Mouse (Mus musculus) c-Kit-positive CD71-positive TER-119-positive erythroid progenitor cells, embryonic 14.5 days (primary cell): ENCODE measurements around the gene Sez6.
A peak's percentile ranks its signal among the peaks of the same experiment; 100 is the strongest.

Experiments
- DNase-seq: peaks from one replicate; pipeline ENCODE4 v3.0.0-alpha.2; 2013; ENCODE audit warnings: low spot score

Sez6 gene

GRCm38 (mm10) chr11:77981609-77982440 lies 51.2 kb downstream of the Sez6 start:
- DNase-seq: peak; percentile 98

- peak; percentile 98 for DNase-seq
Observed at GRCm38 (mm10) chr11:77982441-77982905, 51.9 kb downstream of the Sez6 start, which contains the start of gene Phf12. Phf12 (plus strand) TSS chr11:77982754.

GRCm38 (mm10) chr11:77983191-77983936 lies 52.8 kb downstream of the Sez6 start:
- peak; percentile 40 for DNase-seq

- DNase-seq: peak; percentile 65
Observed at GRCm38 (mm10) chr11:77983937-77984835, 53.6 kb downstream of the Sez6 start.

- DNase-seq: peak; percentile 24
Observed at GRCm38 (mm10) chr11:77984836-77985231, 54.2 kb downstream of the Sez6 start.

- DNase-seq: no peak
Observed at GRCm38 (mm10) chr11:77985541-77986065, 55.0 kb downstream of the Sez6 start.

- DNase-seq: no peak
Observed at GRCm38 (mm10) chr11:77989071-77989690, 58.6 kb downstream of the Sez6 start.

GRCm38 (mm10) chr11:77995556-77995955 lies 65.0 kb downstream of the Sez6 start:
- DNase-seq: no peak

- no peak for DNase-seq
Observed at GRCm38 (mm10) chr11:78006446-78006845, 75.8 kb downstream of the Sez6 start.

GRCm38 (mm10) chr11:78019676-78020075 lies 89.1 kb downstream of the Sez6 start:
- peak; percentile 69 for DNase-seq

- peak; percentile 34 for DNase-seq
Observed at GRCm38 (mm10) chr11:78023607-78024006, 93.0 kb downstream of the Sez6 start.
